Mouse (Mus musculus) limb, embryonic 14.5 days (tissue): ENCODE results near the gene Rgs6. TPM values are rescaled to one million over a fixed set of nuclear protein-coding genes. Genes with fewer than 3 reads are reported as not detected.

Experiments
- ATAC-seq: fragments of 200-750 bp; cut with Nextera tagmentation; 2 replicates; pipeline ENCODE4 v1.8.0; 2017; ENCODE audit warnings: low read depth, moderate number of reproducible peaks, moderate TSS enrichment; ENCODE audit not compliant: low FRiP score
- DNase-seq: peaks from one replicate; pipeline ENCODE4 v3.0.0-alpha.2; 2015; ENCODE audit warnings: low spot score
- H3K27ac ChIP-seq: fragments of 300-500 bp; sonication (generic); replicated peaks from 2 replicates; pipeline ENCODE4 v1.5.1; 2014; ENCODE audit warnings: low read depth, mild to moderate bottlenecking, low read length, moderate library complexity, mixed read lengths
- H3K27me3 ChIP-seq: fragments of 300-500 bp; sonication (generic); 2 replicates; pipeline ENCODE4 v1.6.1; 2014; ENCODE audit warnings: low read length, mixed read lengths; ENCODE audit not compliant: control insufficient read depth, insufficient read depth
- H3K36me3 ChIP-seq: fragments of 300-500 bp; sonication (generic); 2 replicates; pipeline ENCODE4 v1.6.1; 2014; ENCODE audit warnings: mild to moderate bottlenecking, low read length, moderate library complexity, mixed read lengths; ENCODE audit not compliant: control insufficient read depth, insufficient read depth
- H3K4me1 ChIP-seq: fragments of 300-500 bp; sonication (generic); 2 replicates; pipeline ENCODE4 v1.6.1; 2014; ENCODE audit warnings: antibody characterized with exemption, low read length, mixed read lengths; ENCODE audit not compliant: control insufficient read depth, insufficient read depth
- H3K4me2 ChIP-seq: fragments of 300-500 bp; sonication (generic); replicated peaks from 2 replicates; pipeline ENCODE4 v1.6.1; 2014; ENCODE audit warnings: low read depth, mild to moderate bottlenecking, low read length, moderate library complexity; ENCODE audit not compliant: severe bottlenecking
- H3K4me3 ChIP-seq: fragments of 300-500 bp; sonication (generic); replicated peaks from 2 replicates; pipeline ENCODE4 v1.5.1; 2014; ENCODE audit warnings: low read length
- H3K9ac ChIP-seq: fragments of 300-500 bp; sonication (generic); 2 replicates; pipeline ENCODE4 v1.6.1; 2014; ENCODE audit warnings: mild to moderate bottlenecking, low read depth, low read length, moderate library complexity; ENCODE audit not compliant: severe bottlenecking
- H3K9me3 ChIP-seq: fragments of 300-500 bp; sonication (generic); 2 replicates; pipeline ENCODE4 v1.6.1; 2016; ENCODE audit warnings: low read length; ENCODE audit not compliant: control insufficient read depth
- POLR2A ChIP-seq: fragments of 200-500 bp; IDR thresholded peaks from 2 replicates; pipeline ENCODE4 v1.8.0; 2012; ENCODE audit warnings: inconsistent platforms, mild to moderate bottlenecking, moderate library complexity, borderline replicate concordance; ENCODE audit not compliant: insufficient read depth, insufficient read length; ENCODE audit errors: extremely low read depth
- WGBS: fragments of 180-500 bp; shearing (Covaris S2); extraction: QIAGEN DNeasy Blood & Tissue Kit; methylation state at CpG from one replicate; pipeline ENCODE4 v1.1.7; 2014; 5-methylcytosine and 5-hydroxymethylcytosine counted together
- polyA plus RNA-seq, 2 experiments: library from polyadenylated mRNA; depleted of rRNA in 1 of 2; stranded (reverse) in 1 of 2; unstranded in 1 of 2; fragments of >200 nt; fragmentation: Nextera tagmentation in 1 of 2; extraction: Ambion mirVana in 1 of 2; gene quantifications; 2 replicates each; pipeline versions ENCODE4 v1.2.1 to v1.2.3; 2012 to 2014

Gene Rgs6
- polyA plus RNA-seq, 2 experiments, result 1.2 to 1.5 TPM

- 60% methylated on average over 10 of the region's 10 CpGs for WGBS
- Histone ChIP-seq H3K9me3 (no peaks in the 10 kb centered on the region), H3K36me3 (no peaks in the 10 kb centered on the region), H3K27ac (no peak overlapping the region), H3K4me3 (no peak overlapping the region), H3K9ac (no peak overlapping the region), H3K4me2 (no peak overlapping the region), H3K27me3 (no peaks in the 10 kb centered on the region), H3K4me1 (no peaks in the 10 kb centered on the region)
- no peak for TF ChIP-seq POLR2A
- no peak for DNase-seq
- no peak for ATAC-seq
Observed at GRCm38 (mm10) chr12:83098646-83099371, 510.7 kb downstream of the Rgs6 start.

GRCm38 (mm10) chr12:83099920-83100319 lies 511.8 kb downstream of the Rgs6 start:
- H3K9me3 ChIP-seq, result no peaks in the 10 kb centered on the region
- no peak overlapping the region for H3K4me2 ChIP-seq
- 87% methylated on average over 2 of the region's 2 CpGs for WGBS
- no peak overlapping the region for H3K27ac ChIP-seq
- no peak for TF ChIP-seq POLR2A
- H3K36me3 ChIP-seq, result no peaks in the 10 kb centered on the region
- no peaks in the 10 kb centered on the region for H3K4me1 ChIP-seq
- DNase-seq (no peak), ATAC-seq (no peak)
- H3K4me3 ChIP-seq, result no peak overlapping the region
- no peak overlapping the region for H3K9ac ChIP-seq
- no peaks in the 10 kb centered on the region for H3K27me3 ChIP-seq

- WGBS, result 76% methylated on average over 9 of the region's 9 CpGs
- Histone ChIP-seq H3K9me3 (no peaks in the 10 kb centered on the region), H3K4me1 (no peaks in the 10 kb centered on the region), H3K27me3 (no peaks in the 10 kb centered on the region), H3K9ac (no peak overlapping the region), H3K36me3 (no peaks in the 10 kb centered on the region), H3K4me2 (no peak overlapping the region), H3K27ac (no peak overlapping the region), H3K4me3 (no peak overlapping the region)
- TF ChIP-seq POLR2A, result no peak
- ATAC-seq (no peak), DNase-seq (no peak)
Observed at GRCm38 (mm10) chr12:83100413-83100812, 512.3 kb downstream of the Rgs6 start.

- DNase-seq (no peak), ATAC-seq (no peak)
- Histone ChIP-seq H3K9me3 (no peaks in the 10 kb centered on the region), H3K4me1 (no peaks in the 10 kb centered on the region), H3K36me3 (no peaks in the 10 kb centered on the region), H3K4me2 (no peak overlapping the region), H3K27me3 (no peaks in the 10 kb centered on the region), H3K4me3 (no peak overlapping the region), H3K27ac (no peak overlapping the region), H3K9ac (no peak overlapping the region)
- 76% methylated on average over 7 of the region's 7 CpGs for WGBS
- no peak for TF ChIP-seq POLR2A
Observed at GRCm38 (mm10) chr12:83100848-83101247, 512.8 kb downstream of the Rgs6 start.

GRCm38 (mm10) chr12:83105514-83106119 lies 517.5 kb downstream of the Rgs6 start:
- no peak for TF ChIP-seq POLR2A
- no peaks in the 10 kb centered on the region for H3K9me3 ChIP-seq
- no peak overlapping the region for H3K27ac ChIP-seq
- ATAC-seq (no peak), DNase-seq (no peak)
- no peak overlapping the region for H3K4me2 ChIP-seq
- no peak overlapping the region for H3K4me3 ChIP-seq
- H3K36me3 ChIP-seq, result no peaks in the 10 kb centered on the region
- WGBS, result 52% methylated on average over 9 of the region's 9 CpGs
- no peaks in the 10 kb centered on the region for H3K27me3 ChIP-seq
- no peaks in the 10 kb centered on the region for H3K4me1 ChIP-seq
- H3K9ac ChIP-seq, result no peak overlapping the region
